Mouse (Mus musculus): ENCODE data around the gene Rpgrip1l. TPM values are rescaled to one million over a fixed set of nuclear protein-coding genes. Genes with fewer than 3 reads are reported as not detected.

Gene Rpgrip1l
- total RNA-seq, 4 experiments from 2014 or later: 3.4 to 5.3 (median 4.2) TPM

- no peak for DNase-seq (ENCODE audit: low spot score)
Observed at GRCm38 (mm10) chr8:91273493-91273892, 39.6 kb downstream of the Rpgrip1l start.

GRCm38 (mm10) chr8:91269374-91269958 lies 43.6 kb downstream of the Rpgrip1l start:
- DNase-seq (ENCODE audit: low spot score): no peak

GRCm38 (mm10) chr8:91264564-91264963 lies 48.5 kb downstream of the Rpgrip1l start:
- DNase-seq (ENCODE audit: low spot score): no peak

DNA sequence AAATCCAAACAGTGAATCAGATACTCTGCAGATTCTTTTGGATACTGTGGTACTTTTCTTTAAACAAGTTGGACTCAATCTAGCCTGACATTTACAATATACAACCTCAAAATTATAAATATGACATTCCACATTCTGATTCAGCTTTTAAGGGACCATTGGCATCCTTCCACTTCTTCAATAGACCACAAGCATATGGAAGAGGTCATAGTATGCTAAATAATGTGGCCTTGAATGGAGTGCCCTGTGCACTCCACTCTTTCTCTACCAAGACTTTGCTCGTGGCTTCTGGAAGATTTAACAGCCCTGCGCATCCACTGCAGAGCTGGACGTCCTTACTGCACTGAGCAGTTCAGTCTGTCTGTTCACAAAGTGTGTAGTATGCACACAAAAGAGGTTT lies 49.1 kb downstream of the Rpgrip1l start:
- no peak for DNase-seq (ENCODE audit: low spot score)

GRCm38 (mm10) chr8:91261598-91261997 lies 51.5 kb downstream of the Rpgrip1l start:
- DNase-seq (ENCODE audit: low spot score): no peak

DNA sequence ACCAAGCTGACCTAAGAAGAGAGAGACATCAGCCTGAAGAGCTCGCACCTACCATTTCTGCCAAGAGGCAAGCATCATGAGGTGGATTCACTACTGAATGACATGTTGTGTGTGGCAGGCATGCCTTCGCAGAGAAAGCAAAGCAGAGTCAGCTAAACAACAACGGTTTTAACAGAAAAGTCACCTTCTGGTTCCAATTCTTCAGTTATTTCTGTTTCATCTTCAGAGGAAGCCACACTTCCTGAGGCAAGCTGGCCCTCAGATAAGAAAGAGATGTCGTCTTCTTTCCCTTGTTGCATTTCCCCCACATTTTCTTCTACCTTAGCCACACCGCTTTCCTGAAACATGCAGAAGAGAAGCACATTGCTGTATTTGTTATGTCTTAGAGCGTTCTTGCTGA lies 62.1 kb downstream of the Rpgrip1l start:
- no peak for DNase-seq (ENCODE audit: low spot score)

DNA sequence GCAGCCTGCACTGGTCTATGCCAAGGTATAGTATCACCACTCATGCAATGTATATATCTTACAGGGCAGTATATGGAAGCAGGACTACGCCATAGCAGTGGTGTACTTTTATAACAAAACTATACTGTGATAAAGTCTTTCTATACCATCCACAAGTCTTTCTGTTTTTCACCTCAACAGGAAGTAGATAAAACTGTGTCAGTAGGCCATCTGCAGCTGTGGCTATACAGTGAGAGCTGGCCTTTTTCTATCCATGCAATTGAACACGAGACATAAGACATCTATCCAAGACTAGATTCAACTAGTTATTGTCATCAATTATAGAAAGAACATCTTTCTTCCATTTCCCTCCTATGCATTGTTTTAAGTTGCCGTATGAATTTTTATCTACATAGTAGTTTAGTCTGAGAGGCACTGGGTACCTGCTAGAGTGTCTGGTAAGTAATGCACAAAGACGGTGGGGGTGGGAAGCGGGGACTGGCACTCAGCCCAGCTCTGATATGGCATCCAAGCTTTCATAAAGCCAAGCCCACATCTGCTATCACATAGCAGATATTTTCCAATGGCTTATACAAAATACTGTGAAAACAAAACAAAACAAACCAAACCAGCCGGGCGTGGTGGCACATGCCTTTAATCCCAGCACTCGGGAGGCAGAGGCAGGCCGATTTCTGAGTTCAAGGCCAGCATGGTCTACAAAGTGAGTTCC lies 63.1 kb downstream of the Rpgrip1l start:
- DNase-seq (ENCODE audit: low spot score): no peak

DNA sequence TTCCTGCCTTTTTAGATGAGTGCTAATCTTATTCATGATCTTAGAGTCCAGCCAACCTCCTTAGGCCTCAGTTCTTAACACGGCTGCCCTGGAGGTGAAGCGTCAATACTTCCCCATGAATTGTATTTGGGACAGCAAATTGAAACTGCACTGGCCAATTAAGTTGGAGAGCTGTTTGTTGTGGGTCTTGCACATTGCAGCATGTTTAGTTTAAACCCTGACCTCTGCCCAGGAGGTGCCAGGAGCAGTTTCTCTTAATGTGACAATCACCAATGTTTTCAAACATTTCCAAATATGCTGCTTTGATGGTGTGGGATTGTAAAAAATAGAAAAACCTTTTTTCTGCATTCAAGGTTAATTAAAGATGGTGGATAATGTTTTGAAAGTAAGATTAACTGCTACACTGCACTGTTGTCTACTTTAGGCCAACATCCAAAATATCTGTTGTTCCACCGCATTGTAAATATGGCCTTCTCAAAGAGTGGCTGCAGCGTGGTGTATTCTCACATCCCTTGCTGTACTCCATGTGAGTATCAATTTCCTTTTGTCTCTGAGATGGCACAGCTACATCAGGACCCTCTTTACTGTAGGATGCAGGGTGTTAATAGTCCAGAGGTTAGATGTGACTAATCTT lies 67.1 kb downstream of the Rpgrip1l start:
- DNase-seq (ENCODE audit: low spot score): no peak

- DNase-seq (ENCODE audit: low spot score): no peak
Observed at GRCm38 (mm10) chr8:91242721-91243120, 70.3 kb downstream of the Rpgrip1l start.

- DNase-seq (ENCODE audit: low spot score): no peak
Observed at GRCm38 (mm10) chr8:91241873-91242519, 71.1 kb downstream of the Rpgrip1l start.

GRCm38 (mm10) chr8:91241371-91241770 lies 71.7 kb downstream of the Rpgrip1l start:
- no peak for DNase-seq (ENCODE audit: low spot score)

- DNase-seq (ENCODE audit: low spot score): no peak
Observed at GRCm38 (mm10) chr8:91237191-91237590, 75.9 kb downstream of the Rpgrip1l start.

- DNase-seq (ENCODE audit: low spot score): no peak
Observed at GRCm38 (mm10) chr8:91234097-91234496, 79.0 kb downstream of the Rpgrip1l start.

DNA sequence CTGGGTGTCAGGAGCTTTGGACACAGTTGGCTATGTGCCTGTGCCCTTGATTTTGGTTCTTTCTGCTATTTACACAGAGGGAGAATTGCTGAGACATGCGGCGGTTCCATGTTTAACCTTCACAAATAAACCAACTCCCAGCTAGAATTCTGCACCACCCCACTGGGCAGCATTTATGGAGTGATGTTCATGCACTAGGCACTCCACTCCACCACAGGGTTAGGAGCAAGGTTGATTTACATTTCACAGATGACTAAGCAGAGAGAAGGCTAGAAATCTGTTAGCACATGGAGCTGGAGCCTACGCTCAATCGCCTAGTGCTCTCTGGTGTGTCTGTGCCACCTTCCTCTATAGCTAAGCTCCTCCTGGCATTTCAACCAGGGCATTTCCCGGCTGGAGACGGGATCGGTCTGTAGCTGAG lies 85.6 kb downstream of the Rpgrip1l start:
- no peak for DNase-seq (ENCODE audit: low spot score)

DNA sequence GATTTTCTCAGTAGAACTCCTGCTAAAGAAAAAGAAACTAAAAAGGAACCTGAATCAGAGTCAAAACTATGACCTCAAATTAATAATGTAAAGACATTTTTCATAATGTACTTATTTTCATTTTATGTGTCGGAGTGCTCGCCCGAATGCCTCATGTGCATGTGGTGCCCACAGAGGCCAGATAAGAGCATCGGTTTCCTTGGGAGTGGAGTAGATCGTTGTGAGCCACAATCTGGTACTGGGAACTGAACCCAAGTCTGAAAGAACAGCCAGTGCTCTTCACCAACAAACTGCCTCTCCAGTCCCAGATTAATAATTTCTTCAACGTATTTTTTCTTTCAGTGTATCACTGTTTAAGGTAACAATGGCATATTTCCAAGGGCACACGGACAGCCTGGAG lies 88.8 kb downstream of the Rpgrip1l start:
- DNase-seq (ENCODE audit: low spot score): no peak

GRCm38 (mm10) chr8:91221841-91222240 lies 91.2 kb downstream of the Rpgrip1l start:
- no peak for DNase-seq (ENCODE audit: low spot score)

DNA sequence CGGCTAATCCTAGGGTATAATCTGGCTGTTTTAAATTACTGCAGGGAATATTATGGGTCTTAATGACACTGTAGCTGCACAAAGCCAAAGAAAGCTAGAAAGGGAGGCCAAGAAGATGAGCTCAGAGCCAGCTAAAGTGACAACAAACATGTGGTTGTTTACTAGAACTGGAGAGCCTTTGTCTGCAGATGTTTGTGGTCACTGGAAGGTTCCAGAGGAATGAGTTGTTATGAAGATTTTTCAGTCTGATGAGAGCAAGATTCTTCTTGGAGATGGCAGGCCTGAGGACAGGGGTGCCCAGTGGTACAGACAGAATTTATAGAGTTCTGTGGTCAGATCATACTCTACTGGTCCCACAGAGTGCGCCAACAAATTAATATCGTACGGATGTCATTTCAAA lies 94.8 kb downstream of the Rpgrip1l start:
- no peak for DNase-seq (ENCODE audit: low spot score)

DNA sequence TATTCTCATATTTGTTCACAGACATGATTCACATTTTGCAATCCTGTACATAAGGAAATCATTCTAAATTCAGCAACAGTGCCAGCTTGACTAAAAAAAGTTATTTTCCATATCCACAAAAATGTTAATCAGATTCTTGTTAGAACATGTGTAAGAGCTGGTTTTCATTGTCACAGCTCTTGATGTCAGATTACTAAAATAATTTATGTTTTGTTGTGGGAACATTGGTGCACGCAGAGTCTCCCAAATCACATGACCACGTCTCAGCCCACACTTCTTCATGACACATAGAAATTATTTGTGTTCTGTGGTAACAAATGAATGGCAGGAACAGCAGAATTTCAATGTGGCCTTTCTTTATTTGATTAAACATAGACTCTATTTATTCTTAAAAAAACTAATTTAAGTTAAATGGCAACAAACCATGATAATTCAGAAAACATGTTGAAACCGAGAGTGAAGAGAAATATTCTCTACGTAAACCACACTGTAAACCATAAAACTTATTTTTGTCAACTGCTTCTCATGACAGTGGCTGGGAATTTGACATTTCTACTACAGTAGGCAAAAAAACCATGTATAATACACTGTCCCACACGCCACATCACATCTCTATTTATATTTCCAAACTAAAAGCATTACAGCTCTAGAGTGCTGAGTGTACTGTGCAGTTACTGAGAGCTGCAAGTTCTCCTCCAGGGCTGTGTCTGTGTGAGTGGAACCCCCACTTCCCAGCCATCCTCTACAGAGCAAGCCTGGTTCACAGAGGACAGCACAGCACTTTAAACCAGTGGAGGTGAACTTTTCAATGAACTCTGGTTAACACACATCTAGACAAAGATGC lies 95.8 kb downstream of the Rpgrip1l start:
- DNase-seq (ENCODE audit: low spot score): no peak

DNA sequence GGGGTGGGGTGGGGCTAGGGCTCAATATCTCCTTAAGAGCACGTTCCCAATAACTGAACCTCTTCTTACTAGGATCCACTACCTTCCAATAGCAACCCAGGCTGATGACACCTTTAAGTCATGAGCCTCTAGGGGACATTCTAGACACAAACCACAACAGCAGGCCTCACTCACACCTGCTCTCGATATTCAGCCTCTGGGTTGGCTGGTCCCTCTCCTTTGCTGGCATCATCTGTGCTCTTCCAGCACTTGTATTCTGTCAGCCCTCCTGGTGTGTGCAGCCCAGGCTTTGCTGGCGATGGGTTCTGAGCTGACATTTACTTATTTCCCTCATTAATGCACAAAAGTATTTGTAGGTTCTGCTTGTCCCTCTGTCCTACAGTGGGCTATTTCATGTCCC lies 98.8 kb downstream of the Rpgrip1l start:
- no peak for DNase-seq (ENCODE audit: low spot score)

- no peak for DNase-seq (ENCODE audit: low spot score)
Observed at GRCm38 (mm10) chr8:91212948-91213347, 100.1 kb downstream of the Rpgrip1l start.

DNA sequence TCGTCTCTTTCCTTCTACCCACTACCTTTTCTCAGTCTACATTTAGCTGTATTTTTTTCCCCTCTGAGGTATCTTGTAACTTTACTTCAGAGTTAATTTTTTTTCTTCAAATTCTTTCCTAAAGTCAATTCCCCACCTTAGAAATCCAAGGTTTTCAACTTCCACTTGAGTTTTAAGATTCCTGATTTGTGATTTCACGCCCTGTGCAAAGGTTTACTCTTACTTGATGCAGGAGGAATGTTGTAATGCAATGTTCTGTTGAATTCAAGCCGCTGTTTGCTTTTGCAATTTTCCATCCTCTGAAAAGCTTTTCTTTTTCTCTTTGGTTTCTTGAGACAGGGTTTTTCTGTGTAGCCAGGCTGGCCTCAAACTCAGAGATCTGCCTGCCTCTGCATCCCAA lies 103.4 kb downstream of the Rpgrip1l start:
- DNase-seq (ENCODE audit: low spot score): no peak

- DNase-seq (ENCODE audit: low spot score): no peak
Observed at GRCm38 (mm10) chr8:91207676-91208075, 105.4 kb downstream of the Rpgrip1l start.

All from heart, adult 8-10 months (tissue).